Mouse (Mus musculus): ENCODE measurements around the gene Klc1. TPM values are rescaled to one million over a fixed set of nuclear protein-coding genes. Genes with fewer than 3 reads are reported as not detected.
A peak's percentile ranks its signal among the peaks of the same experiment; 100 is the strongest.

Klc1 gene
- total RNA-seq, 1 experiment from 2014 or later = 73.9 TPM

- ATAC-seq (replicated peaks in 1 of 2; ENCODE audit: insufficient read depth in 1 of 2, low FRiP score in 2 of 2, low TSS enrichment in 1 of 2, low read depth in 1 of 2, poor library complexity in 2 of 2, severe bottlenecking in 2 of 2) = no peak
These were observed 36.0 kb downstream of the Klc1 start for GRCm38 (mm10) chr12:111794526-111795179.

DNA sequence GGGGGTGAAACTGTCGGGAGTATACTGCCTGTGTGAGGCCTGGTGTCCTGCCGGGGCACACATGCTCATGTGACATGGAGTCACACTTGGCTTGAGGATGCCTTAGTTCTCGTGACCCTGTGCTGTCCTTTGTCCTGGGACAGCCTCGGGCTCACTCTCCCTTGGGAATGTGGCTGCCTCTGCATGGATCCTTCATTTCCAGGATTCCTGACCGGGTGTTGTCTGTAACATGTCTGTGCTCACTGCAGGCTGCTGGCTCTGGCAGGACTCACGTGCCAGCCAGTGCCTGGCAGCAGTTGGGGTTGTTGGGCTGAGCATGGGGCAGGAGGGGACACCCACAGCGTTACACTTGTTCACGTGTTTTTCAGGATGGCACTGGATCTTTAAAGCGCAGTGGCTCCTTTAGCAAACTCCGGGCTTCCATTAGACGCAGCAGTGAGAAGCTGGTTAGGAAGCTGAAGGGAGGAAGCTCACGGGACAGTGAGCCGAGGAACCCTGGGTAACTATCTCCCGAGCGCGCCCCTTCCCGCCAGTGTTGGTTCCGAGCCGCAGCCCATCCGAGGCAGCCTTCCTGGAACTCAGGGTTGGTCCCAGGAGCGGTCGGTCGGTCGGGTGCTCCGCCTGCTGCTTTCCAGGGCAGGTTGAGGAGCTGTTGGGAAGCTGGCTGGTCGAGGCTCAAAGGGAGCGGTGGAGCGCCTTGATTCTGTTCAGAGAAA lies 36.7 kb downstream of the Klc1 start:
- ATAC-seq (replicated peaks in 1 of 2; ENCODE audit: insufficient read depth in 1 of 2, low FRiP score in 2 of 2, low TSS enrichment in 1 of 2, low read depth in 1 of 2, poor library complexity in 2 of 2, severe bottlenecking in 2 of 2) = no peak

GRCm38 (mm10) chr12:111797251-111797650 lies 38.6 kb downstream of the Klc1 start:
- ATAC-seq (replicated peaks in 1 of 2; ENCODE audit: insufficient read depth in 1 of 2, low FRiP score in 2 of 2, low TSS enrichment in 1 of 2, low read depth in 1 of 2, poor library complexity in 2 of 2, severe bottlenecking in 2 of 2) = no peak

DNA sequence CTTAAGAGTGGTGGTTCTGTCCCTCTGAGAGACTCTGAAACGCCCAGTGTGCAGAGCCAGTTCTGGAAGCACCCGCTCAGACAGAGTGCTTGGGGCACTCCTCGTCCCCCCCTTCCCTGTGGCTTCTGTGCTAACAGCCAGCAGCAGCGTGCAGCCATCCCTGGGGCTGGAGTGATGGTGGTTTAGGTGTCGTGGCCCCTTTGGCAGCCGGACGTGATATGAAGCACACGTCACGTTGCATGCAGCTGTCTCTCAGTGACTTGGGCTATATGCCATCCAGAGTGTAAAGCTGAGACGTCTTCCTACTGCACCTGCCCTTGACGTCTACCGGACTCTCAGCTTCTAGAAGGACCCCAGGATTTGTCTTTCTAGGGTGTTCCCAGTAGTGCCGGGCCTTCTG lies 39.8 kb downstream of the Klc1 start:
- ATAC-seq (replicated peaks in 1 of 2; ENCODE audit: insufficient read depth in 1 of 2, low FRiP score in 2 of 2, low TSS enrichment in 1 of 2, low read depth in 1 of 2, poor library complexity in 2 of 2, severe bottlenecking in 2 of 2) = no peak

- ATAC-seq (replicated peaks in 1 of 2; ENCODE audit: insufficient read depth in 1 of 2, low FRiP score in 2 of 2, low TSS enrichment in 1 of 2, low read depth in 1 of 2, poor library complexity in 2 of 2, severe bottlenecking in 2 of 2) = no peak
These were observed 42.0 kb downstream of the Klc1 start for GRCm38 (mm10) chr12:111800459-111801183.

GRCm38 (mm10) chr12:111803538-111803937 lies 44.9 kb downstream of the Klc1 start:
- ATAC-seq (replicated peaks in 1 of 2; ENCODE audit: insufficient read depth in 1 of 2, low FRiP score in 2 of 2, low TSS enrichment in 1 of 2, low read depth in 1 of 2, poor library complexity in 2 of 2, severe bottlenecking in 2 of 2) = no peak

GRCm38 (mm10) chr12:111808775-111809174 lies 50.1 kb downstream of the Klc1 start:
- ATAC-seq (replicated peaks in 1 of 2; ENCODE audit: insufficient read depth in 1 of 2, low FRiP score in 2 of 2, low TSS enrichment in 1 of 2, low read depth in 1 of 2, poor library complexity in 2 of 2, severe bottlenecking in 2 of 2) = no peak

GRCm38 (mm10) chr12:111809762-111810161 lies 51.1 kb downstream of the Klc1 start:
- peak; percentile 46 to 57 for ATAC-seq (replicated peaks in 1 of 2; ENCODE audit: insufficient read depth in 1 of 2, low FRiP score in 2 of 2, low TSS enrichment in 1 of 2, low read depth in 1 of 2, poor library complexity in 2 of 2, severe bottlenecking in 2 of 2)

DNA sequence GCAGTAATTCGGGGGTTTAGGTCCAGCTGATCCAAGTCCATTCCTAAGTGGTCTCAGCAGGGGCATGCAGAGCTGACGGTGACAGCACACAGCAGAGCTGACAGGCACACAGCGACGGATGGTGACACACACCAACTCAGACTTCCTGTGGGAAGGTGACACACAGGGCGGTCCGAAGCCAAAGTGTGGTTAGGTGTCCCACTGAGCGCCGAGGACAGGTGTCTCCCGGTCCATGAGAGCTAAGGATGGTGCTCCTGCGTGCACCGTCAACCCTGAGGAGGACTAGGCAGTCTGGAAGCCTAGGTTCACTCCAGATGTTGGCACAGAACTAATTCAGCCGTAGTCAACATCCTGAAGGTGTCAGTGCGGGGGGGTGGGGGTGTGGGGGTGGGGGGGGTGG lies 53.4 kb downstream of the Klc1 start:
- ATAC-seq (replicated peaks in 1 of 2; ENCODE audit: insufficient read depth in 1 of 2, low FRiP score in 2 of 2, low TSS enrichment in 1 of 2, low read depth in 1 of 2, poor library complexity in 2 of 2, severe bottlenecking in 2 of 2) = no peak

DNA sequence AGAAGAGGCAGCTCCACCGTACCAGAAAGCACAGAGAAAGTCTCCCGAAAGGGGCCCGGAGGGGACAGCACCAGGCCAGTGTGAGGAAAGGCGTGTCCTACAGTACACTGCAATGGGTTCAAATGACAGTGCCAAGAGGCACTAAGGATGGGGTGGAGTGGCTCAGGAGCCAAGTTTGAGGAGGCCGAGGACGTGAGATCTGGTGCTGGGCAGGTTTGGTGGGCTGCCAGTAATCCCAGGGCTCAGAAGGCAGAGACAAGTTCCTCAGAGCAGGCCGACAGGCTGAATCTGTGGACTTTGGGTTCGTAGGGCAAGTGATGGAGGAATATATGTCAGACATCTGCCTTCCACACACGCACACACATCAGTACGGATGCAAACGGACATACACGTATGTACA lies 54.0 kb downstream of the Klc1 start:
- no peak for ATAC-seq (replicated peaks in 1 of 2; ENCODE audit: insufficient read depth in 1 of 2, low FRiP score in 2 of 2, low TSS enrichment in 1 of 2, low read depth in 1 of 2, poor library complexity in 2 of 2, severe bottlenecking in 2 of 2)

- ATAC-seq (replicated peaks in 1 of 2; ENCODE audit: insufficient read depth in 1 of 2, low FRiP score in 2 of 2, low TSS enrichment in 1 of 2, low read depth in 1 of 2, poor library complexity in 2 of 2, severe bottlenecking in 2 of 2) = 0 out of 4 replicates have a peak, but pooled peaks of 1 of the 2 experiments have one; percentile 0
These were observed 54.6 kb downstream of the Klc1 start for GRCm38 (mm10) chr12:111813111-111813765.

GRCm38 (mm10) chr12:111813766-111814617 lies 55.3 kb downstream of the Klc1 start, which contains the start of the genes Xrcc3 and Zfyve21:
Gene Xrcc3 (minus strand): TSS chr12:111813873.
Gene Zfyve21 (plus strand): TSS chr12:111814170.
- peak; percentile 89 to 92 for ATAC-seq (replicated peaks in 1 of 2; ENCODE audit: insufficient read depth in 1 of 2, low FRiP score in 2 of 2, low TSS enrichment in 1 of 2, low read depth in 1 of 2, poor library complexity in 2 of 2, severe bottlenecking in 2 of 2)

- ATAC-seq (replicated peaks in 1 of 2; ENCODE audit: insufficient read depth in 1 of 2, low FRiP score in 2 of 2, low TSS enrichment in 1 of 2, low read depth in 1 of 2, poor library complexity in 2 of 2, severe bottlenecking in 2 of 2) = no peak
These were observed 56.4 kb downstream of the Klc1 start for GRCm38 (mm10) chr12:111814769-111815762.

- ATAC-seq (replicated peaks in 1 of 2; ENCODE audit: insufficient read depth in 1 of 2, low FRiP score in 2 of 2, low TSS enrichment in 1 of 2, low read depth in 1 of 2, poor library complexity in 2 of 2, severe bottlenecking in 2 of 2) = no peak
These were observed 57.9 kb downstream of the Klc1 start for GRCm38 (mm10) chr12:111816528-111816927.

DNA sequence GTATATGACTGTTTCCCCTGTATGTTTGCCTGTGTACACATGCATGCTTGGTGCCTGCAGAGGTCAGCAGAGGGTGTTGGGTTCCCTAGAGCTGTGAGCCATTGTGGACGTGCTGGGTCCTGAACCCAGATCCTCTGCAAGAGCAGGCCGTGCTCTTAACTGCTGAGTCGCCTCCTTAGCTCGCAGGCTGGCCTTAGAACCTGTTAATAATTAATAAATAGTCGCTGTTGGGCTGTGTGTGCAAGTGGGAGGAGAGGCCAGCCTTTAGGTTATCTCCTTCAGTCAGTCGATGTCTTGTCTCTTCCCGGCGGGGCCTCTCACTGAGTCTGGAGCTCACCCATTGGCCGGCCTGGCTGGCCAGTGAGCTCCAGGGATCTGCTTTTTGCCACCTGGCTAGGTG lies 58.3 kb downstream of the Klc1 start:
- ATAC-seq (replicated peaks in 1 of 2; ENCODE audit: insufficient read depth in 1 of 2, low FRiP score in 2 of 2, low TSS enrichment in 1 of 2, low read depth in 1 of 2, poor library complexity in 2 of 2, severe bottlenecking in 2 of 2) = no peak

GRCm38 (mm10) chr12:111817991-111818390 lies 59.3 kb downstream of the Klc1 start:
- ATAC-seq (replicated peaks in 1 of 2; ENCODE audit: insufficient read depth in 1 of 2, low FRiP score in 2 of 2, low TSS enrichment in 1 of 2, low read depth in 1 of 2, poor library complexity in 2 of 2, severe bottlenecking in 2 of 2) = no peak

Measured in hematopoietic stem cell, adult 5-6 weeks (primary cell).